8 mouse cellular contexts compared by ENCODE assay signal in the genomic region with DNA sequence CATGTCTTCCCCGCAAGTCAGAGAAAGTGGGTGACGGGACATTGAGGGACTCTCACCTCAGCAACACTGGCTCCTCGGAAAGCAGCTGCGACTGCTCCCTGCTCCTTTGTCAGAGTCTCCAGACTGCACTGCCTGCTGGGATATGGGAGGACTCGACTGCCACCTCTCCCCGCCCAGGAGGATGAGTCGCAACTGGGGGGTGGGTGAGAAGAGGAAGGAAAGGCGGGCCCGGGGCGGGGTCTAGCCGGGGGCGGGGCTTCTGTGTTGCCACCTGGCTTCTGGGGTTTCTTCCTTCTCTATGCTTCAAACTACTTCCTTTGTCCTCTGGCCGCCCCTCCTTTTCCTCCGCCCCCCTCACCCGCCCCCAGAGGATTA. TPM values are rescaled to one million over a fixed set of nuclear protein-coding genes. Genes with fewer than 3 reads are reported as not detected.
A peak's percentile ranks its signal among the peaks of the same experiment; 100 is the strongest.
DNase-seq lines count a peak whose midpoint lies in the region; ATAC-seq lines count a peak whose summit lies in the region.

Gene Mospd1 (minus strand): TSS at position 137 of the 375 bp plus-strand sequence.

- H3K4me2 ChIP-seq in embryonic facial prominence, embryonic 14.5 days (ENCODE audit: low read depth, low read length), result peak within 1 kb of the TSS; percentile 58
- peak within 1 kb of the TSS; percentile 59 for H3K4me2 ChIP-seq in kidney, embryonic 14.5 days (replicated peaks; ENCODE audit: low read depth, low read length)
- H3K4me2 ChIP-seq in limb, embryonic 15.5 days, result peak within 1 kb of the TSS; percentile 54

- no peaks in the 10 kb centered on the region for H3K27me3 ChIP-seq in embryonic facial prominence, embryonic 14.5 days (replicated peaks; ENCODE audit: control insufficient read depth, insufficient read depth, low read length)
- H3K27me3 ChIP-seq in kidney, embryonic 14.5 days (ENCODE audit: control insufficient read depth, insufficient read depth, low read length), result no peaks in the 10 kb centered on the region
- H3K27me3 ChIP-seq in limb, embryonic 15.5 days, result no peaks in the 10 kb centered on the region

- H3K4me3 ChIP-seq in embryonic facial prominence, embryonic 14.5 days (ENCODE audit: low read depth, low read length), result peak within 1 kb of the TSS; percentile 58
- peak within 1 kb of the TSS; percentile 59 for H3K4me3 ChIP-seq in kidney, embryonic 14.5 days (ENCODE audit: low read length)
- H3K4me3 ChIP-seq in limb, embryonic 15.5 days, result peak within 1 kb of the TSS; percentile 57

- peak; percentile 85 for DNase-seq in 3T3-L1 (ENCODE audit: low read depth, low spot score)
- DNase-seq in adrenal gland, postnatal 4 days (ENCODE audit: low spot score in 2 of 2), result peak; percentile 63 to 74
- DNase-seq in embryonic facial prominence, embryonic 14.5 days (ENCODE audit: low spot score), result peak; percentile 93
- DNase-seq in heart, adult 9 months (ENCODE audit: low spot score in 2 of 2), result peak; percentile 86 to 88
- DNase-seq in monocyte, adult 2 months (ENCODE audit: low read depth in 1 of 2, low spot score in 2 of 2), result peak; percentile 37 to 68
- peak; percentile 90 to 92 for DNase-seq in spleen, postnatal 36 days (ENCODE audit: low spot score in 2 of 2)

- no peaks in the 10 kb centered on the region; the same call in 1 of the 2 replicates for H3K4me1 ChIP-seq in embryonic facial prominence, embryonic 14.5 days (ENCODE audit: control insufficient read depth, insufficient read depth, low read length)
- H3K4me1 ChIP-seq in kidney, embryonic 14.5 days (ENCODE audit: control insufficient read depth, insufficient read depth, low read length), result no peaks in the 10 kb centered on the region
- H3K4me1 ChIP-seq in limb, embryonic 15.5 days, result no peaks in the 10 kb centered on the region

- peak; percentile 96 for ATAC-seq in embryonic facial prominence, embryonic 14.5 days (ENCODE audit: low read depth)
- ATAC-seq in kidney, embryonic 14.5 days (ENCODE audit: low FRiP score, low TSS enrichment), result peak; percentile 96
- ATAC-seq in limb, embryonic 15.5 days (ENCODE audit: insufficient number of reproducible peaks, low FRiP score, low TSS enrichment, low read depth), result peak; percentile 92

- peak within 1 kb of the TSS; percentile 82 for H3K27ac ChIP-seq in embryonic facial prominence, embryonic 14.5 days (replicated peaks; ENCODE audit: low read depth, low read length)
- peak within 1 kb of the TSS; percentile 76; the same call in 1 of the 2 replicates for H3K27ac ChIP-seq in kidney, embryonic 14.5 days (ENCODE audit: low read depth, low read length)
- peak within 1 kb of the TSS; percentile 78 for H3K27ac ChIP-seq in limb, embryonic 15.5 days

- peak within 1 kb of the TSS; percentile 73 for H3K9ac ChIP-seq in embryonic facial prominence, embryonic 14.5 days (ENCODE audit: low read depth, low read length)
- H3K9ac ChIP-seq in kidney, embryonic 14.5 days (ENCODE audit: low read depth, low read length), result peak within 1 kb of the TSS; percentile 66
- peak within 1 kb of the TSS; percentile 52 for H3K9ac ChIP-seq in limb, embryonic 15.5 days

- H3K9me3 ChIP-seq in embryonic facial prominence, embryonic 14.5 days (ENCODE audit: control insufficient read depth, low read length), result no peaks in the 10 kb centered on the region
- H3K9me3 ChIP-seq in kidney, embryonic 14.5 days (ENCODE audit: control insufficient read depth, low read length), result no peaks in the 10 kb centered on the region
- H3K9me3 ChIP-seq in limb, embryonic 15.5 days, result no peaks in the 10 kb centered on the region

- no peaks in the 10 kb centered on the region for H3K36me3 ChIP-seq in embryonic facial prominence, embryonic 14.5 days (ENCODE audit: control insufficient read depth, insufficient read depth, low read length)
- H3K36me3 ChIP-seq in kidney, embryonic 14.5 days (ENCODE audit: control insufficient read depth, insufficient read depth, low read length), result no peaks in the 10 kb centered on the region
- no peaks in the 10 kb centered on the region for H3K36me3 ChIP-seq in limb, embryonic 15.5 days

- 28% methylated on average over 7 of the region's 15 CpGs for WGBS in embryonic facial prominence, embryonic 14.5 days
- 24% methylated on average over 11 of the region's 15 CpGs for WGBS in kidney, embryonic 14.5 days
- WGBS in limb, embryonic 15.5 days, result 21% methylated on average over 14 of the region's 15 CpGs

RNA-seq across cellular contexts. Expression of gene Mospd1, which starts in this region (rescaled TPM):
- 10 to 100 TPM; 23.2 to 24.2 TPM for total RNA-seq in adrenal gland, postnatal 4 days (2021)
- polyA plus RNA-seq in embryonic facial prominence, embryonic 14.5 days (2014; fragmentation: Nextera tagmentation; extraction: Ambion mirVana), result 77.1 and 81.7 TPM in 2 replicates
- polyA plus RNA-seq in kidney, embryonic 14.5 days (2014; fragmentation: Nextera tagmentation; extraction: Ambion mirVana), result 38.9 and 42.3 TPM in 2 replicates
- polyA plus RNA-seq in limb, embryonic 15.5 days (2015; fragmentation: Nextera tagmentation; extraction: Ambion mirVana), result 46.9 and 69.4 TPM in 2 replicates

Comparison
In these comparisons a context has a peak if more than half of its experiments do, and no peak if none do; other contexts are left out.
1. Peak in every context shown above with its lines: DNase-seq, ATAC-seq, H3K4me3 ChIP-seq and H3K27ac ChIP-seq.